Mouse (Mus musculus) lung, embryonic 16.5 days (tissue): ENCODE measurements around the gene Magohb. TPM values are rescaled to one million over a fixed set of nuclear protein-coding genes. Genes with fewer than 3 reads are reported as not detected.
"Not testable (repeated sequence)": the region's sequence is repeated elsewhere in the genome, so short reads cannot be mapped to it uniquely, and the experiment has no call there.

Experiments used
- ATAC-seq: fragments of 200-750 bp; cut with Nextera tagmentation; 2 replicates; pipeline ENCODE4 v1.8.0; 2017; ENCODE audit warnings: low read depth, mild to moderate bottlenecking, moderate library complexity
- H3K27ac ChIP-seq: fragments of 300-500 bp; sonication (generic); 2 replicates; pipeline ENCODE4 v1.5.1; 2014; ENCODE audit warnings: mild to moderate bottlenecking, control low read depth, low read length
- H3K27me3 ChIP-seq: fragments of 300-500 bp; sonication (generic); 2 replicates; pipeline ENCODE4 v1.6.1; 2014; ENCODE audit warnings: low read depth, low read length, mixed read lengths; ENCODE audit not compliant: control insufficient read depth, insufficient read depth
- H3K36me3 ChIP-seq: fragments of 300-500 bp; sonication (generic); 2 replicates; pipeline ENCODE4 v1.6.1; 2014; ENCODE audit warnings: low read length; ENCODE audit not compliant: control insufficient read depth, insufficient read depth
- H3K4me1 ChIP-seq: fragments of 300-500 bp; sonication (generic); replicated peaks from 2 replicates; pipeline ENCODE4 v1.6.1; 2014; ENCODE audit warnings: low read length, mixed read lengths; ENCODE audit not compliant: control insufficient read depth, insufficient read depth
- H3K4me2 ChIP-seq: fragments of 300-500 bp; sonication (generic); 2 replicates; pipeline ENCODE4 v1.6.1; 2014; ENCODE audit warnings: low read depth, low read length, control low read depth
- H3K4me3 ChIP-seq: fragments of 300-500 bp; sonication (generic); 2 replicates; pipeline ENCODE4 v1.5.1; 2014; ENCODE audit warnings: mild to moderate bottlenecking, low read length, control low read depth
- H3K9ac ChIP-seq: fragments of 300-500 bp; sonication (generic); 2 replicates; pipeline ENCODE4 v1.6.1; 2014; ENCODE audit warnings: low read length, control low read depth
- H3K9me3 ChIP-seq: fragments of 300-500 bp; sonication (generic); 2 replicates; pipeline ENCODE4 v1.6.1; 2016; ENCODE audit warnings: low read length; ENCODE audit not compliant: control insufficient read depth
- WGBS: fragments of 180-500 bp; shearing (Covaris S2); extraction: QIAGEN DNeasy Blood & Tissue Kit; methylation state at CpG from one replicate; pipeline ENCODE4 v1.1.7; 2014; 5-methylcytosine and 5-hydroxymethylcytosine counted together
- polyA plus RNA-seq: library from polyadenylated mRNA; unstranded; fragments of >200 nt; fragmentation: Nextera tagmentation; extraction: Ambion mirVana; gene quantifications from 2 replicates; pipeline ENCODE4 v1.2.1, GENCODE M21; 2015

Gene Magohb
- polyA plus RNA-seq, 1 experiment from 2014 or later, result 62.1 TPM

- ATAC-seq, result no peak
- H3K27ac ChIP-seq, result no peak overlapping the region
- H3K36me3 ChIP-seq, result no peaks in the 10 kb centered on the region
- no peaks in the 10 kb centered on the region for H3K27me3 ChIP-seq
- no peak overlapping the region for H3K9ac ChIP-seq
- WGBS, result 40% methylated on average over 3 of the region's 3 CpGs
- no peaks in the 10 kb centered on the region for H3K4me1 ChIP-seq
- no peak overlapping the region for H3K4me3 ChIP-seq
- no peak overlapping the region for H3K4me2 ChIP-seq
- H3K9me3 ChIP-seq, result no peaks in the 10 kb centered on the region
These were observed 11.7 kb upstream of the Magohb start for GRCm38 (mm10) chr6:131304776-131305175.

- Histone ChIP-seq H3K27me3 (no peaks in the 10 kb centered on the region), H3K9ac (no peak overlapping the region), H3K9me3 (no peaks in the 10 kb centered on the region), H3K4me1 (no peaks in the 10 kb centered on the region), H3K4me3 (no peak overlapping the region), H3K36me3 (no peaks in the 10 kb centered on the region), H3K4me2 (no peak overlapping the region), H3K27ac (no peak overlapping the region)
- ATAC-seq, result no peak
These were observed 5.5 kb upstream of the Magohb start for GRCm38 (mm10) chr6:131298531-131298930.

- Histone ChIP-seq H3K4me2 (no peak overlapping the region), H3K4me1 (peaks cover 8% of the 10 kb centered on the region), H3K9ac (no peak overlapping the region), H3K36me3 (no peaks in the 10 kb centered on the region), H3K27me3 (no peaks in the 10 kb centered on the region), H3K9me3 (no peaks in the 10 kb centered on the region), H3K4me3 (no peak overlapping the region), H3K27ac (no peak overlapping the region)
- no peak for ATAC-seq
- 74% methylated on average over 5 of the region's 5 CpGs for WGBS
These were observed 1.5 kb upstream of the Magohb start for GRCm38 (mm10) chr6:131294435-131295112.

- no peak for ATAC-seq
- no peaks in the 10 kb centered on the region for H3K27me3 ChIP-seq
- peaks cover 8% of the 10 kb centered on the region for H3K4me1 ChIP-seq
- 82% methylated on average over 5 of the region's 5 CpGs for WGBS
- H3K36me3 ChIP-seq, result no peaks in the 10 kb centered on the region
- H3K9ac ChIP-seq, result no peak overlapping the region
- no peaks in the 10 kb centered on the region for H3K9me3 ChIP-seq
- no peak overlapping the region for H3K27ac ChIP-seq
- no peak overlapping the region for H3K4me3 ChIP-seq
- H3K4me2 ChIP-seq, result no peak overlapping the region; the same call in 1 of the 2 replicates
These were observed 872 bp upstream of the Magohb start for GRCm38 (mm10) chr6:131293916-131294315.

- Histone ChIP-seq H3K4me1 (peaks cover 8% of the 10 kb centered on the region), H3K36me3 (peaks cover 5% of the 10 kb centered on the region; the same call in 1 of the 2 replicates), H3K9ac (peak overlapping the region; percentile 79), H3K4me3 (peak overlapping the region; percentile 78), H3K4me2 (peak overlapping the region; percentile 74), H3K27me3 (no peaks in the 10 kb centered on the region), H3K9me3 (no peaks in the 10 kb centered on the region), H3K27ac (peak overlapping the region; percentile 61; the same call in 1 of the 2 replicates)
- 8% methylated on average over 10 of the region's 10 CpGs for WGBS
- peak; percentile 65 for ATAC-seq
These were observed 611 bp downstream of the Magohb start for GRCm38 (mm10) chr6:131292276-131292990.

- Histone ChIP-seq H3K36me3 (peaks cover 5% of the 10 kb centered on the region; the same call in 1 of the 2 replicates), H3K4me3 (no peak overlapping the region), H3K9ac (no peak overlapping the region), H3K4me1 (peaks cover 8% of the 10 kb centered on the region), H3K27me3 (no peaks in the 10 kb centered on the region), H3K9me3 (no peaks in the 10 kb centered on the region), H3K27ac (no peak overlapping the region), H3K4me2 (no peak overlapping the region)
- ATAC-seq, result no peak
- 4% methylated on average over 2 of the region's 2 CpGs for WGBS
These were observed 2.6 kb downstream of the Magohb start for GRCm38 (mm10) chr6:131290430-131290829.

GRCm38 (mm10) chr6:131278160-131278559 lies 14.9 kb downstream of the Magohb start:
- H3K4me3 ChIP-seq, H3K4me1 ChIP-seq, H3K27me3 ChIP-seq, ATAC-seq, H3K36me3 ChIP-seq, H3K27ac ChIP-seq, H3K9me3 ChIP-seq, H3K9ac ChIP-seq, H3K4me2 ChIP-seq: not testable (repeated sequence)
- 91% methylated on average over 2 of the region's 2 CpGs for WGBS

GRCm38 (mm10) chr6:131276659-131277058 lies 16.4 kb downstream of the Magohb start:
- H3K27me3 ChIP-seq, result no peaks in the 10 kb centered on the region
- peaks cover under 1% of the 10 kb centered on the region; the same call in 1 of the 2 replicates for H3K36me3 ChIP-seq
- H3K9ac ChIP-seq, result no peak overlapping the region
- H3K9me3 ChIP-seq, result no peaks in the 10 kb centered on the region
- H3K4me1 ChIP-seq, result no peaks in the 10 kb centered on the region
- H3K4me3 ChIP-seq, result no peak overlapping the region
- no peak overlapping the region for H3K4me2 ChIP-seq
- WGBS, result 79% methylated on average over 4 of the region's 4 CpGs
- no peak for ATAC-seq
- H3K27ac ChIP-seq, result no peak overlapping the region

- H3K4me1 ChIP-seq, result no peaks in the 10 kb centered on the region
- no peak overlapping the region for H3K9ac ChIP-seq
- WGBS, result 90% methylated on average over 1 of the region's 1 CpGs
- no peaks in the 10 kb centered on the region for H3K9me3 ChIP-seq
- H3K27ac ChIP-seq, result no peak overlapping the region
- no peak overlapping the region for H3K4me2 ChIP-seq
- no peak for ATAC-seq
- H3K36me3 ChIP-seq, result no peaks in the 10 kb centered on the region
- H3K27me3 ChIP-seq, result no peaks in the 10 kb centered on the region
- H3K4me3 ChIP-seq, result no peak overlapping the region
These were observed 20.7 kb downstream of the Magohb start for GRCm38 (mm10) chr6:131272311-131272710.
